ENCODE assay signal across 17 mouse cellular contexts in genomic region chr13:7584022-7584421, GRCm38 (mm10).
"Had no signal": no experiment of that assay in that cellular context is flagged by ENCODE, and none has a peak within 500 bp of the region (broad histone marks: within the 10 kb centered on the region; RNA-seq: fewer than 3 reads in every experiment).

No protein-coding gene starts in this region.

- H3K9ac ChIP-seq: kidney, embryonic 15.5 days; liver, embryonic 13.5 days; neural tube, embryonic 13.5 days had no signal

- H3K4me3 ChIP-seq: kidney, embryonic 15.5 days; left cerebral cortex, adult 2 months; liver, embryonic 13.5 days; myocyte; neural tube, embryonic 13.5 days had no signal

- H3K9me3 ChIP-seq: kidney, embryonic 15.5 days; neural tube, embryonic 13.5 days had no signal

- H3K4me1 ChIP-seq: kidney, embryonic 15.5 days; liver, embryonic 13.5 days; neural tube, embryonic 13.5 days had no signal

- H3K27ac ChIP-seq: kidney, embryonic 15.5 days; left cerebral cortex, adult 2 months; liver, embryonic 13.5 days; neural tube, embryonic 13.5 days had no signal

- DNase-seq: kidney, adult 8-10 months; kidney, postnatal 10 days; kidney, postnatal 36 days; layer of hippocampus, postnatal 36 days; liver, embryonic 13.5 days; lung, adult 2 months; lung, postnatal 14 days; lung, postnatal 4 days; right cerebral cortex, postnatal 25 days; thymus, adult 18-20 months; thymus, postnatal 36 days had no signal

- ATAC-seq: midbrain, embryonic 16.5 days had no signal

- H3K27me3 ChIP-seq: kidney, embryonic 15.5 days; liver, embryonic 13.5 days; neural tube, embryonic 13.5 days had no signal

- H3K4me2 ChIP-seq: kidney, embryonic 15.5 days; liver, embryonic 13.5 days; midbrain, embryonic 11.5 days; neural tube, embryonic 13.5 days had no signal

- H3K36me3 ChIP-seq: kidney, embryonic 15.5 days; liver, embryonic 13.5 days; neural tube, embryonic 13.5 days had no signal
